Mouse (Mus musculus) embryonic facial prominence, embryonic 13.5 days (tissue): ENCODE measurements around the gene Slc25a39. TPM values are rescaled to one million over a fixed set of nuclear protein-coding genes. Genes with fewer than 3 reads are reported as not detected.

Experiments used
- ATAC-seq: fragments of 200-750 bp; cut with Nextera tagmentation; 2 replicates; pipeline ENCODE4 v1.8.0; 2017; ENCODE audit warnings: low read depth; ENCODE audit not compliant: insufficient number of reproducible peaks, insufficient read depth, low FRiP score, low TSS enrichment
- H3K27ac ChIP-seq: fragments of 300-500 bp; sonication (generic); 2 replicates; pipeline ENCODE4 v1.5.1; 2015; ENCODE audit warnings: moderate library complexity, mild to moderate bottlenecking, inconsistent platforms
- H3K27me3 ChIP-seq: fragments of 300-500 bp; sonication (generic); 2 replicates; pipeline ENCODE4 v1.6.1; 2015; ENCODE audit warnings: mild to moderate bottlenecking, inconsistent platforms
- H3K36me3 ChIP-seq: fragments of 300-500 bp; sonication (generic); 2 replicates; pipeline ENCODE4 v1.6.1; 2015; ENCODE audit warnings: mild to moderate bottlenecking, inconsistent platforms
- H3K4me1 ChIP-seq: fragments of 300-500 bp; sonication (generic); 2 replicates; pipeline ENCODE4 v1.6.1; 2015; ENCODE audit warnings: inconsistent platforms
- H3K4me2 ChIP-seq: fragments of 300-500 bp; sonication (generic); 2 replicates; pipeline ENCODE4 v1.6.1; 2015; ENCODE audit warnings: moderate library complexity, mild to moderate bottlenecking, inconsistent platforms
- H3K4me3 ChIP-seq: fragments of 300-500 bp; sonication (generic); 2 replicates; pipeline ENCODE4 v1.5.1; 2015; ENCODE audit warnings: mild to moderate bottlenecking, inconsistent platforms
- H3K9ac ChIP-seq: fragments of 300-500 bp; sonication (generic); 2 replicates; pipeline ENCODE4 v1.6.1; 2015; ENCODE audit warnings: mild to moderate bottlenecking, inconsistent platforms
- H3K9me3 ChIP-seq: fragments of 300-500 bp; sonication (generic); 2 replicates; pipeline ENCODE4 v1.6.1; 2016; ENCODE audit warnings: inconsistent platforms
- WGBS: fragments of 180-500 bp; shearing (Covaris S2); methylation state at CpG from one replicate; pipeline ENCODE4 v1.1.7; 2015; ENCODE audit warnings: mixed read lengths; 5-methylcytosine and 5-hydroxymethylcytosine counted together
- polyA plus RNA-seq: library from polyadenylated mRNA; unstranded; fragments of >200 nt; fragmentation: Nextera tagmentation; extraction: Ambion mirVana; gene quantifications from 2 replicates; pipeline ENCODE4 v1.2.1, GENCODE M21; 2015

Slc25a39 gene
- polyA plus RNA-seq: 191 and 195 TPM in 2 replicates

DNA sequence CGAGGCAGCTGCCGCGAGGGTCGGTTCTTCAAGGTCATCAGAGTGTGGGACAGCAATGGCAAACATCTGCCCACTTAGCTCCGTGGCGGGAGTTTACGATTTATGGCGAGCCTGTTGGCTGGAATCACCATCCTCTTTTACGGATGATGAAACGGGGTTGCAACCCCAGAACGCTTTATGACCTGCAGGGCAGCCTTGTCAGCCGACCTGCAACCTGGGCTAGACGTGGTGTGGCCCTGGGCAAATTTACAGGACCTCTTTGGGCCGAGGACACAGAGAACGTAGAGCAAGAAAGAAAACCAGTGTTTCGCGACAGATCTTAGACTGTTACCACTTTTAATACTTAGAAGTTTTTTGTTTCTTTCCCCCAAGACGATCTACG, at the start of gene Slc25a39:
Gene Slc25a39 (minus strand): TSS at position 113 of the 382 bp plus-strand sequence.
- ATAC-seq: no peak
- Histone ChIP-seq H3K9me3 (no peaks in the 10 kb centered on the region), H3K36me3 (peaks cover 24% of the 10 kb centered on the region), H3K9ac (peak within 1 kb of the TSS; percentile 88), H3K4me1 (peaks cover 32% of the 10 kb centered on the region), H3K27me3 (no peaks in the 10 kb centered on the region), H3K4me2 (peak within 1 kb of the TSS; percentile 94), H3K4me3 (peak within 1 kb of the TSS; percentile 84), H3K27ac (peak within 1 kb of the TSS; percentile 92)
- under 1% methylated on average over 19 of the region's 19 CpGs for WGBS

DNA sequence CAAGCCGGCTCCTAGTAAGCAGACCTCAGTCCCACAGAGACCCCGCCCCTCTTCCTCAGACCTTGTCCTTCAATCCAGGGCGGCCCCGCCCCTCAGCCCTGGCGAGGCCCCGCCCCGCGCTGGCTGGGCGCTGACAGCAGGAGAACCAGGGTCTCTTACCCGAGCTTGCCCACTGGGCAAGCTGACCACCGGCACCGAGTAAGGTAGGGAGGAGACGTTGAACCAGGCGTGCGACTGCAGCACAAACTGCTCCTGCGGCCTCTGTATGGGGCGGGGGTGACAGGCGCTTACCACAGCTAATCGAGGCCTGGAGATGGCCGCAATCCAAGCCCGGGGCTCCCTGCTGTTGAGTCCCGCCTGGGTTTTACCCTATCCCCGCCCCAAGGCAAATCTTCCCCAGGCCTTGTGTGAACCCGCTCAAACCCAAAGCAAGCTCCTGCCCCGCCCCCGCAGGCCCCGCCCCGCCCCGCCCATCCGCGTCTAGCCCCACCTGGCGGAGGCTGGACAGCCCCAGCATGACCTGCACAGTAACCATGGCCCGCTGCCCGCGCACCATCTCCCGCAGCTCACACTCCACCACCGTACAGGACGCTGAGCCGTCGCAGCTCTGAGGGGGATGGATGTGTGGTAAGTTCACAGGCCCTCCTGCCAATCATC, 48.1 kb upstream of the Slc25a39 start:
- Histone ChIP-seq H3K4me1 (peaks cover 21% of the 10 kb centered on the region; the same call in 1 of the 2 replicates), H3K4me2 (peak overlapping the region; percentile 91), H3K36me3 (no peaks in the 10 kb centered on the region), H3K27ac (peak overlapping the region; percentile 44), H3K4me3 (peak overlapping the region; percentile 54), H3K9me3 (no peaks in the 10 kb centered on the region), H3K27me3 (peaks cover 24% of the 10 kb centered on the region), H3K9ac (peak overlapping the region; percentile 53)
- WGBS: under 1% methylated on average over 40 of the region's 40 CpGs
- ATAC-seq: peak; percentile 78

DNA sequence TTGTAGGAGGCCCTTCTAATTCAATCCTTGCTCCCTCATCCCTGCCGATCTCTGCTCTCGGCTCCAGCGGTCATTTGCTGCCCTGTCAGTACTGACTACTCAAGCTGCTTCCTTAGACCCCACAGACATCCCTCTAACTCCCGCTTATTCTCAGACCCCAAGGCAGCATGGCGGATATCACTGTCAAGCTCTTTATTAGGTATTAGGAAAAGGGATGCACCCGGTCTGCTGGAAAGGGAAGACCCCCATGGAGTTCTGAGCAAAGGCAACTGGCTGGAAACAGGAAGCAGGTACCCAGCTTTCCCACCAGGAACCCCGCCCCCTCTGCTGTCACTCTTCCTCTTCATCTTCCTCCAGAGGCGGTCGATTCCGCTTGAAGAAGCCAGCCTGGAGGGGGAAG, 45.4 kb upstream of the Slc25a39 start:
- Histone ChIP-seq H3K9ac (no peak overlapping the region), H3K4me1 (peaks cover 33% of the 10 kb centered on the region), H3K27ac (no peak overlapping the region), H3K4me2 (no peak overlapping the region), H3K4me3 (no peak overlapping the region), H3K27me3 (peaks cover 25% of the 10 kb centered on the region), H3K36me3 (no peaks in the 10 kb centered on the region), H3K9me3 (no peaks in the 10 kb centered on the region)
- 20% methylated on average over 10 of the region's 10 CpGs for WGBS
- no peak for ATAC-seq

DNA sequence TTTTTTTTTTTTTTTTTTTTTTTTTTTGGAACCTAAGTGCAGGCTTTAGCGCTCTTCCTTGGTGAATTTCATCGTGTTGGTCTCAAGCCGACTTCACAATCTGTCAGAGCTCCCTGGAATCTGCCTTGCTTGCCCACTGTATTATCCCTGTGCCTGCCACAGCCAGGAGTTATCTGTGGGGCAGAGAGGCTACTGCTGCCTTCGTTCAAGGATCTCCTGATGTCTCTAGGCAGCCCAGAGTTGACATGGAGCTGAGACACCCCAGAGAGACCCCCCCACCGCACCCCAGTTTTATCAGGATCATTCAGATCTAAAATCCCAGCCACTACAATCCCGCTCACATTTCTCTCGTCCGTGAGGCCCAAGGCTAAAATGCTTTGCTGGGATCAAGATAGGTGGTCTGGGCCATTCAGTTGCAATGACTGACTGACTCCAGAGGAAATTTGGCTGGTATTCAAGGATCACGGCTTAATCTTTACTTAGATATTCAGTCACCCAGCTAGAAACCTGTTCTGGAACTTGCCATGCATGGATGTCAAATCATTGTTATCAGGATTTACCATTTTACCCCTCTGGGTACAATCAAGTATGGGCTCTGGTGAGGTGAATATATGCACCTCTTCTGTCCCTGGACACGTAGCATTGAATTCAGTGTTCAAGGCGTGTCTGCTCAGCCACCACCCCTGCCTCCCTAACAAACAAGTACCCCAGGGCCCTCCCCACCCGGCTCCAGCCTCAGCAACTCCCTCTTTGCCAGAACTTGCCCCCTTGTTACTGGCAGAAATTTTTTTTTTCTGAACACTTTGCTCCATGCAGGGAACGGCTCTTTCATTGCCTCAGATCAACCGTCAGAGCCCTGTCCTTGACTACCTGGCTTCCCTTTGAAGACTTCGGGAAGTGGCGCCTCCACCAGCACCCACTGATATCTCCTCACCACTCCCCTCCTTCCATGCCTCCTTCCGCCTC, 41.6 kb upstream of the Slc25a39 start:
- Histone ChIP-seq H3K9ac (no peak overlapping the region), H3K27me3 (peaks cover 19% of the 10 kb centered on the region), H3K4me2 (no peak overlapping the region), H3K9me3 (no peaks in the 10 kb centered on the region), H3K36me3 (no peaks in the 10 kb centered on the region), H3K4me3 (no peak overlapping the region), H3K27ac (peak overlapping the region; percentile 34), H3K4me1 (peaks cover 42% of the 10 kb centered on the region)
- ATAC-seq: no peak
- 30% methylated on average over 17 of the region's 17 CpGs for WGBS

DNA sequence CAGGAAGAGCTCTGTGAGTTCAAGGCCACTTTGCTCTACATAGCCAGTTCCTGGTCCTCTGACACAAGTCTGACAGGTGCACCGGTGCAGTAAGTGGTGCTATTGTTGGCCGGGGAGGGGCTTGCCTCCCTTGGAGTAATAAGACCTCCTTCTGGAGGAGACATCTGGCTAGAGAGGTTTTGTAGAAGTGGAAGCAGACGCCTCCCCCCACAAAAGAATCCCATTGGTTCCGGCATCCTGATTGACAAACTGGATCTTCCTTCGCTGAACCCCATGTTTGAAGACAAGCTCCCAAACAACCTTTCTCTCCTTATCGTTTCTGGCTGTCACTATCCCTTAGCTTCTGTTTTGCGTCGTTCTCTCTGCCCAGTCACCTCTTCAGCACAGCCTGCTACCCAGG, 40.6 kb upstream of the Slc25a39 start:
- 0 out of 2 replicates have a peak overlapping the region, but pooled peaks have one; percentile 16 for H3K9ac ChIP-seq
- H3K9me3 ChIP-seq: no peaks in the 10 kb centered on the region
- H3K36me3 ChIP-seq: peaks cover 7% of the 10 kb centered on the region
- H3K4me1 ChIP-seq: peaks cover 47% of the 10 kb centered on the region
- 0 out of 2 replicates have a peak overlapping the region, but pooled peaks have one; percentile 33 for H3K27ac ChIP-seq
- 6% methylated on average over 8 of the region's 8 CpGs for WGBS
- peak overlapping the region; percentile 84; the same call in 1 of the 2 replicates for H3K4me2 ChIP-seq
- ATAC-seq: no peak
- H3K27me3 ChIP-seq: peaks cover 18% of the 10 kb centered on the region
- peak overlapping the region; percentile 93; the same call in 1 of the 2 replicates for H3K4me3 ChIP-seq

DNA sequence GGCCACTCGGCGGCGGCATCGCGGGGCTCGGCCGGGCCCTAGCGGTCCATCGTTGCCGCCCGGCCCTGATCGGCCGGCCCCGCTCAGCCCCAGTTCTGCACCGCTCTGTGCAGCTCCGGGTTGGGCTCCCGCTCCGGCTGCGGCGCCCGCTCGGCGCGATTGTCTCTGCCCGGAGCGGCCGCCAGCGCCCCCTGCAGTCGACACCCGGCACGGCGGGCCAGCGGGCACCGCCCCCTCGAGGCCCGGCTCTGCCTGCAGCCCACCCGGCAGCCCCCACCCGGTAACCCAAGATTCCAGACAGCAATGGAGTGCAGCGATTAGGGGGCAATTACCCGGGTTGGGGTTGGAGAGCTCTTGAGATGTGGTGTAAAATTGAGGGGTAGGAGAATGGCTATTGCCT, 39.8 kb upstream of the Slc25a39 start, which contains the start of gene Fam171a2:
Gene Fam171a2 (minus strand): TSS at position 186 of the 400 bp plus-strand sequence.
- Histone ChIP-seq H3K9me3 (no peaks in the 10 kb centered on the region), H3K4me3 (peak within 1 kb of the TSS; percentile 93), H3K4me1 (peaks cover 47% of the 10 kb centered on the region), H3K27me3 (peaks cover 12% of the 10 kb centered on the region), H3K9ac (peak within 1 kb of the TSS; percentile 98), H3K36me3 (peaks cover 14% of the 10 kb centered on the region), H3K27ac (peak within 1 kb of the TSS; percentile 95), H3K4me2 (peak within 1 kb of the TSS; percentile 84)
- under 1% methylated on average over 40 of the region's 40 CpGs for WGBS
- peak; percentile 67 for ATAC-seq

DNA sequence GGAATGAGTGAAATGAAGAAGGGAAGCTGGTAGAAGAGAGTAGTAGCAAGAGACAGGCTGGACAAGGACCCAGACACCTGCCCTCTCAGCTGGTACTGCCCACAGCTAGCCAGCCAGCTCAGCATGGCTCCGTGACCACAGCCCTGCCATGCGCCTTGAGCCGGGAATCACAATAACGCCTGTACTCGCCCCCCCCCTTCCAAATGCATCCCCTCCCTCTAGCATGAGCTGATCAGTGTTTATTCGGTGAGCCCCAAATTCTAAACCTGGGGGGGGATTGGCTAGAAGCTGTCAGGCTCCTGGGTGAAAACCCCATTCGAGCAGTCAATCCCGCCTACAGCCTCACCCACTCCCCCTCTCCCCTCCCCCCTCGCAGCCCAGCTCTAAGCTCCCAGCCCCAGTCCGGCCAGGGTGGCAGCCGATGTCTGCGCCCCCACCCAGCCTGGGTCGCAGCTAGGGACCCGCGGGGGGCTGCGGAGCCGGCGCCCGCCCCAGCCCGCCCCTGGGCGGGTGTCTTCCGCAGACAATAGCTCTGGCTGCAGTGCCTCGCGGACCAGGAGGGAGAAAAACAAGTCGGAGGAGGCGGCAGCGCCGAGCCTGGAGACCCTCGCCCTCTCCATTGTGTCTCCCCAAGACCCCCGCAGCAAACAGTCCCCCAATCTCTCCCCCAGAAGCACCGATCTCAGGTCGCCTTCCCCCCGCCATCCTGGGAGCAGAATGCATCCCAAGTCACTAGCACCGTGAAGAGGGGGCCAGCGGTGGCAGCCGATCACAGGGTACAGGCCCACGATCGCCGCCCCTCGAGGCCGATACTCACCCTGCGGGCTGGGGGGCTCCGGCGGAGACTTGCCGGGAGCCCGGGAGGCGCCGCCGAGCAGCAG, 39.1 kb upstream of the Slc25a39 start:
- Histone ChIP-seq H3K4me3 (peak overlapping the region; percentile 93), H3K36me3 (peaks cover 21% of the 10 kb centered on the region), H3K27ac (peak overlapping the region; percentile 95), H3K9me3 (no peaks in the 10 kb centered on the region), H3K27me3 (peaks cover 8% of the 10 kb centered on the region), H3K4me1 (peaks cover 47% of the 10 kb centered on the region), H3K9ac (peak overlapping the region; percentile 98), H3K4me2 (peak overlapping the region; percentile 84)
- under 1% methylated on average over 48 of the region's 49 CpGs for WGBS
- peak; percentile 41 for ATAC-seq

DNA sequence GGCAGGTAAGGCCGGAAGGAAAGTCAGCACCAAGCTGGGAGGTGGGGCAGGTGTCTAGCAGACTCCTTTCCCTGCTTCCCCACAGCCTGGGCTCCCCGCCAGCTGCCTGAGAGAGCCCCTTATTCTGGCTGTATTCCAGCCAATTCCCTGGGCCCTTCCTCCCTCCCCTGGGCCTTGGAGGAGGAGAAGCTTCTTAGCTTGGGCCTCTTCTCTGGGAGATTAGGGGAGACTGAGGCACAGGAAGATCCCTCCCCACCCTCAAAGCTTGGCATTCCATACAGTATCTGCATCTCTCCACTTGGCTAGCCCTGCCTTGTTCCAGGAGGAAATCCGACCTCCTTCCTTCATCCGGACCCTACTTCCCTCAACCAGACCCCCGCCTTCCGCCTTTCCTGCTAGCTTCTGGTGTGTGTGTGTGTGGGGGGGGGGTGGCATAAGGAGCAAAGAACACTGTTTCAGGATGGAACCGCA, 38.2 kb upstream of the Slc25a39 start:
- ATAC-seq: no peak; the same call in 1 of the 2 replicates
- H3K4me2 ChIP-seq: peak overlapping the region; percentile 84
- H3K4me1 ChIP-seq: peaks cover 47% of the 10 kb centered on the region
- H3K27me3 ChIP-seq: peaks cover 8% of the 10 kb centered on the region
- H3K27ac ChIP-seq: peak overlapping the region; percentile 95
- peak overlapping the region; percentile 93 for H3K4me3 ChIP-seq
- no peaks in the 10 kb centered on the region for H3K9me3 ChIP-seq
- H3K9ac ChIP-seq: peak overlapping the region; percentile 98
- 4% methylated on average over 7 of the region's 7 CpGs for WGBS
- H3K36me3 ChIP-seq: peaks cover 30% of the 10 kb centered on the region

DNA sequence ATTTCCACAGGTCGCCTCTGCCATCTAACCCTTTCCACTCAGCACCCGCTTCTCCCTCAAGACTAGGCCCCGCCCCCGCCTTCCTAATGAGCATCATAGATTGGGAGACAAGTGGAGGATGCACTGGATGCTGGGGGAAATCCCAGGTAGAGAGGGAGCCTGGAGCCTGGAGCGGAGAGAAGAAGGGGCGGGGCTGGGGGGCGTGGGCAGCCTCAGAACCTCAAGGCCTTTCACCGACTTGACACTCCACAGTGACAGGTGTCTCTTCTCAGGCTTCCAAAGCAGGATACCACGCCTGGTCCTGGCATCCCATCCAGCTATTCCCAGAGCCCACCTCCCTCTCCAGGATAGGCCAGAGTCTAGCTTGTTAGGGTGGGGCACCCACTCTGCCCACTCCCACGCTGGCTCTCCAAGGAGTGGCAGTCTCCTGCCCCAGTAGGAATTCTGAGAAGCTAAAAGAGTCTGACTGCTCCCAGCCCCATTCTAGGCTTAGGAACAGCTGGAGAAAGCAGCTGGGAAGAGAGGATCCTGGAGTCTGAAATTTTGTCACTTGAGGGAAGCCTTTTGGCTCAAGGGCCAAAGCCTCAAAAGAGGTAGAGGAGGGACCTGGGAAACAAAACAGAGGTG, 37.6 kb upstream of the Slc25a39 start:
- Histone ChIP-seq H3K4me2 (peak overlapping the region; percentile 84), H3K36me3 (peaks cover 35% of the 10 kb centered on the region), H3K9me3 (no peaks in the 10 kb centered on the region), H3K27me3 (peaks cover 8% of the 10 kb centered on the region), H3K27ac (peak overlapping the region; percentile 95), H3K9ac (peak overlapping the region; percentile 98), H3K4me1 (peaks cover 44% of the 10 kb centered on the region), H3K4me3 (peak overlapping the region; percentile 93)
- peak; percentile 18; the same call in 1 of the 2 replicates for ATAC-seq
- 14% methylated on average over 10 of the region's 10 CpGs for WGBS

DNA sequence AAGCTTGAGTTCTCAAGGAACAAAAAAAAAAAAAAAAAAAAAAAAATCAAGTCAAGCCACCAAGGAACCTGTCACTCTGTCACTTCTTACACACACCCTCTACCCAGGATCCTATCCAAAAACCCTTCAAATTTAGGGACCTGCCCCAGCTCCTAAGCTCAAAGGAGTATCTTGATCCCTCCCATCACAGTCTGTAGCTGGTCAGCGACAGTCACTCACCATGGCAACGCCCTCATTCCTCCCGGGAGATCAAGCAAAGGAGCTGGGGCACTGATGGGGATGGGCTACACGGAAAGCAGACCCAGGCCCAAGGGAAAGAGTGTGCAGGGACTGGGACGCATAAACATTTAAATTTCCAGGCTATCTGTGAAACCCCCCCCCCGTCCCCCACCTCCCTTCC, 37.0 kb upstream of the Slc25a39 start:
- WGBS: 15% methylated on average over 6 of the region's 6 CpGs

More for the DNA sequence above, 37.0 kb upstream of the Slc25a39 start:
- no peak for ATAC-seq
- peaks cover 44% of the 10 kb centered on the region for H3K4me1 ChIP-seq
- H3K36me3 ChIP-seq: peaks cover 41% of the 10 kb centered on the region
- H3K27me3 ChIP-seq: peaks cover 14% of the 10 kb centered on the region
- peak overlapping the region; percentile 84 for H3K4me2 ChIP-seq
- H3K4me3 ChIP-seq: no peak overlapping the region
- peak overlapping the region; percentile 95; the same call in 1 of the 2 replicates for H3K27ac ChIP-seq
- H3K9ac ChIP-seq: 0 out of 2 replicates have a peak overlapping the region, but pooled peaks have one; percentile 98
- H3K9me3 ChIP-seq: no peaks in the 10 kb centered on the region
